Mouse (Mus musculus) embryonic facial prominence, embryonic 10.5 days (tissue): ENCODE results near the gene Olfr472. TPM values are rescaled to one million over a fixed set of nuclear protein-coding genes. Genes with fewer than 3 reads are reported as not detected.
"Not testable (repeated sequence)": the region's sequence is repeated elsewhere in the genome, so short reads cannot be mapped to it uniquely, and the experiment has no call there.

Experiments used
- DNase-seq: peaks from one replicate; pipeline ENCODE4 v3.0.0-alpha.2; 2017; ENCODE audit warnings: low spot score
- H3K27ac ChIP-seq: fragments of 300-500 bp; sonication (generic); replicated peaks from 2 replicates; pipeline ENCODE4 v1.5.1; 2016; ENCODE audit warnings: mild to moderate bottlenecking
- H3K27me3 ChIP-seq: fragments of 300-500 bp; sonication (generic); replicated peaks from 2 replicates; pipeline ENCODE4 v1.6.1; 2016; ENCODE audit warnings: low read depth, mild to moderate bottlenecking; ENCODE audit not compliant: poor library complexity, severe bottlenecking
- H3K36me3 ChIP-seq: fragments of 300-500 bp; sonication (generic); replicated peaks from 2 replicates; pipeline ENCODE4 v1.6.1; 2016; ENCODE audit warnings: mild to moderate bottlenecking, moderate library complexity
- H3K4me1 ChIP-seq: fragments of 300-500 bp; sonication (generic); 2 replicates; pipeline ENCODE4 v1.6.1; 2016
- H3K4me3 ChIP-seq: fragments of 300-500 bp; sonication (generic); 2 replicates; pipeline ENCODE4 v1.5.1; 2016; ENCODE audit warnings: mild to moderate bottlenecking, moderate library complexity
- H3K9me3 ChIP-seq: fragments of 300-500 bp; sonication (generic); 2 replicates; pipeline ENCODE4 v1.6.1; 2016; ENCODE audit warnings: mild to moderate bottlenecking
- WGBS: fragments of 180-500 bp; shearing (Covaris S2); methylation state at CpG from one replicate; pipeline ENCODE4 v1.1.7; 2016; 5-methylcytosine and 5-hydroxymethylcytosine counted together
- polyA plus RNA-seq: library from polyadenylated mRNA; unstranded; fragments of >200 nt; fragmentation: Nextera tagmentation; extraction: Ambion mirVana; gene quantifications from 2 replicates; pipeline ENCODE4 v1.2.1, GENCODE M21; 2016

Olfr472 gene
- not detected in 2 replicates for polyA plus RNA-seq

DNA sequence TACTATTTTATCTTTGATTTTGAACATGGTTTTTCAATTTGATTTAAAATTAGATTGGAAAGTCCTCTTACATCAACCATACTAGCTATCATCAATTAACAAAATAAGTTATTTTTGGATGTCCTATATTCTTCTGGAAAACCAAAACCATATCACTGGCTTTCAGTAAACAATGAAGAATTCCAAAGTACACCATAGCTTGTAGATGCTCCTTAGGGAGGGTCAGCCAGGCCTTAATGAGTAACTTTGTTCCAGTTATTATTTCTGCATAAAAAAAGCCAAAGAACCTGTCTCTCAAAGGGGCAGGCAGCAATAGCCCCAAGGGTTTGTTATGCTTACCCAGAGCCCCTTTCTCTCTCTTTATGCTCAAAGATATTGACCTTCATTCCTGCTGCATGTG is at the start of gene Olfr472:
TSS of gene Olfr472 (plus strand) at position 301 of the 400 bp plus-strand sequence.
- no peaks in the 10 kb centered on the region for H3K4me1 ChIP-seq
- no peaks in the 10 kb centered on the region for H3K9me3 ChIP-seq
- H3K27me3 ChIP-seq = no peaks in the 10 kb centered on the region
- H3K36me3 ChIP-seq = no peaks in the 10 kb centered on the region
- H3K4me3 ChIP-seq = no peak within 1 kb of the TSS
- H3K27ac ChIP-seq = no peak within 1 kb of the TSS
- DNase-seq = no peak

DNA sequence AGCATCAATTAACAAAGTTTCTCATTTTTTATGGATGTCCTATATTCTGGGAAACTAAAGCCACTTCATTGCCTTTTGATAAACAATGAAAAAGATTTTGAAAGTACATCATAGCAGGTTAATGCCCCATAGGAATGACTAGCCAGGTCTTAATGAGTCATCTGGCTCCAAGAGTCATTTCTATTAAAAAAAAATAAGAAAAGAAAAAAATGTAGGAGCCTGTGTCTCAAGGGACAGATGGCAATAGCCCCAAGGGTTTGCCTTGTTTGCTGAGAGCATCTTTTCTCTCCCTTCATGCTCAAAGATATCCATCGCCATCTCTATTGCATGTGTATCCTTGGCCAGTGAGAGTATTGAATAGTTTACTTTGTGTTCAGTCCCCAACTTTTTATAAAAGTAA is 32.4 kb downstream of the Olfr472 start, which contains the start of gene Olfr473:
TSS of gene Olfr473 (plus strand) at position 301 of the 400 bp plus-strand sequence.
- Histone ChIP-seq H3K9me3 (no peaks in the 10 kb centered on the region; the same call in 1 of the 2 replicates), H3K36me3 (no peaks in the 10 kb centered on the region), H3K27me3 (no peaks in the 10 kb centered on the region), H3K4me1 (no peaks in the 10 kb centered on the region), H3K4me3 (no peak within 1 kb of the TSS), H3K27ac (no peak within 1 kb of the TSS)
- 89% methylated on average over 1 of the region's 1 CpGs for WGBS
- no peak for DNase-seq

GRCm38 (mm10) chr7:107952539-107952938 is 54.8 kb downstream of the Olfr472 start:
- not testable (repeated sequence) for H3K4me1 ChIP-seq
- 96% methylated on average over 12 of the region's 12 CpGs for WGBS

DNA sequence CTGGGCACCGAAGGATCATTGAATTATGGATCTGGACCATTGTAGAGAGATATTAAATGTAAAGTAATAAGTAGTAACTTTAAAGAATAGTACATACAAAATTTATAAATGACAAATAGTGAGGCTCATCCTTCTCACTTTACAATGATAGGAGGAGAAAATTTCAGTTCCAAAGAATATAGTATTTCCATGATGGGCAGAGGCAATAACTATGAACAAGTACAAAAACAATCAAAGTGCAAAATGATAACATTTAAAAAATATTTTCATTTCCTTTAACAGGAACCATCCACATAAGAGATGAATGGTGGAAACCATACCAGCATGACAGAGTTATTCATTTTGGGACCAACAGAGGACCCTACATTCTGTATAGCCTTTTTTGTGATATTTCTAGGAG is 56.6 kb downstream of the Olfr472 start, which contains the start of gene Olfr474:
TSS of gene Olfr474 (plus strand) at position 301 of the 400 bp plus-strand sequence.
- WGBS = 83% methylated on average over 1 of the region's 1 CpGs
- no peaks in the 10 kb centered on the region for H3K36me3 ChIP-seq
- no peak for DNase-seq
- H3K4me3 ChIP-seq = no peak within 1 kb of the TSS
- H3K4me1 ChIP-seq = no peaks in the 10 kb centered on the region
- 0 out of 2 replicates have a peak, but pooled peaks cover 4% of the 10 kb centered on the region for H3K9me3 ChIP-seq
- H3K27me3 ChIP-seq = no peaks in the 10 kb centered on the region
- no peak within 1 kb of the TSS for H3K27ac ChIP-seq

More at GRCm38 (mm10) chr7:107952539-107952938, 54.8 kb downstream of the Olfr472 start:
- not testable (repeated sequence) for H3K4me3 ChIP-seq, H3K27me3 ChIP-seq, H3K9me3 ChIP-seq, H3K27ac ChIP-seq, H3K36me3 ChIP-seq, DNase-seq

Other genes starting within 250 kb of the Olfr472 start
- 0.64 and 0.72 TPM in 2 replicates for gene Cyb5r2, start 139.9 kb upstream of the Olfr472 start, polyA plus RNA-seq
- not detected in 2 replicates for gene Ovch2, start 96.7 kb upstream of the Olfr472 start, polyA plus RNA-seq
- gene Olfr467, start 85.6 kb upstream of the Olfr472 start, polyA plus RNA-seq = not detected in 2 replicates
- not detected in 2 replicates for gene Olfr469, start 72.4 kb upstream of the Olfr472 start, polyA plus RNA-seq
- gene Olfr470, start 50.4 kb upstream of the Olfr472 start, polyA plus RNA-seq = not detected in 2 replicates
- gene Olfr473, start 32.5 kb downstream of the Olfr472 start, polyA plus RNA-seq = not detected in 2 replicates
- not detected in 2 replicates for gene Olfr474, start 56.7 kb downstream of the Olfr472 start, polyA plus RNA-seq
- gene Olfr476, start 66.9 kb downstream of the Olfr472 start, polyA plus RNA-seq = not detected in 2 replicates
- not detected in 2 replicates for gene Olfr477, start 88.8 kb downstream of the Olfr472 start, polyA plus RNA-seq
- gene Olfr478, start 136.1 kb downstream of the Olfr472 start, polyA plus RNA-seq = not detected in 2 replicates
- not detected in 2 replicates for gene Olfr479, start 152.8 kb downstream of the Olfr472 start, polyA plus RNA-seq
- gene Olfr480, start 169.4 kb downstream of the Olfr472 start, polyA plus RNA-seq = not detected in 2 replicates
- not detected in 2 replicates for gene Olfr481, start 182.0 kb downstream of the Olfr472 start, polyA plus RNA-seq
- 0.06 TPM in 1 of 2 replicates, not detected in the other for gene Olfr482, start 199.7 kb downstream of the Olfr472 start, polyA plus RNA-seq
- not detected in 2 replicates for gene Olfr483, start 202.9 kb downstream of the Olfr472 start, polyA plus RNA-seq
- not detected in 2 replicates for gene Olfr484, start 229.5 kb downstream of the Olfr472 start, polyA plus RNA-seq